Mouse (Mus musculus) spleen, postnatal 10 days (tissue): Measurements from ENCODE around the gene Emb.
"Not testable (repeated sequence)": the region's sequence is repeated elsewhere in the genome, so short reads cannot be mapped to it uniquely, and the experiment has no call there.

Experiments
- DNase-seq, 2 experiments: peaks; one replicate each; pipeline ENCODE4 v3.0.0; 2021 to 2022; ENCODE audit warnings: low spot score in 2 of 2

Gene Emb

GRCm38 (mm10) chr13:117208236-117208635, at the start of gene Emb:
Gene Emb (plus strand): TSS chr13:117208536.
- DNase-seq: no peak

DNA sequence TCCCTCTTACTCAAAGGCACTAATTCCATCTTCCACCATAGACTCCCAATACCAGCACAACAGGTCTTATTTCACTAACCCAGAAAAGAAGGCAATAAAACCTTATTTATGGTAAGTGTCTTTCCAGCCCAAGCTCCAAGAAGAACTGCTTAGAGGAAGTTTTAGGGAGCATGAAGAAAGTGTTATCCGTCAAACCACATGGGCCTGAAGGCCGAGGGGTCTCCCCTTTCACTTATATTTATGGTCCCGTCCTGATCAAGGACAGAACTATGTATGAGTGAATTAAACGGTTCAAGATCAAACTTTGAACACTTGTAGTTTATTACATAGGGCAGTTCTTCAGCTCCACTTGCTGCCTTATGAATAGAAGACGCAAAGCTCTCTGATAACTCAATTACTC, 44.4 kb upstream of the Emb start:
- DNase-seq: no peak

GRCm38 (mm10) chr13:117165071-117165470, 43.3 kb upstream of the Emb start:
- no peak for DNase-seq

GRCm38 (mm10) chr13:117180912-117181311, 27.4 kb upstream of the Emb start:
- not testable (repeated sequence) for DNase-seq

DNA sequence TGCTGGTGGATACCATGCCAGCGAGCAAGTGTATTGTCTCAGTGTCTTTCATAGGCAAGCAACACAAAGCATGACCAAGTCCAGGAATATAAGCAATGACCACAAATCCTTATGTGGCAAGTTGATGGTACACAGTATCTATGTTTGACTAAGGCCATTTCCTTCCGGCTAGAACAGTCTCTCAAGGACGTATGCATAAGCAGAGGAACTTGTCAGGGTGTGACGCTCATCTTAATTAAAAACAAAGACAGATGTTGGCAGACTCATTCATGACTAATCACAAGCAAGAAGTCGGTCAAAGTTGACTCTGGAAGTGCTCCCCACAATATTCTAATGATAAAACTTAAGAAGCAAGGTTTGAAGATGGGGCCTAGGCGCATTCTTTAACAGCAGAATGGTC, 25.0 kb upstream of the Emb start:
- DNase-seq: no peak

DNA sequence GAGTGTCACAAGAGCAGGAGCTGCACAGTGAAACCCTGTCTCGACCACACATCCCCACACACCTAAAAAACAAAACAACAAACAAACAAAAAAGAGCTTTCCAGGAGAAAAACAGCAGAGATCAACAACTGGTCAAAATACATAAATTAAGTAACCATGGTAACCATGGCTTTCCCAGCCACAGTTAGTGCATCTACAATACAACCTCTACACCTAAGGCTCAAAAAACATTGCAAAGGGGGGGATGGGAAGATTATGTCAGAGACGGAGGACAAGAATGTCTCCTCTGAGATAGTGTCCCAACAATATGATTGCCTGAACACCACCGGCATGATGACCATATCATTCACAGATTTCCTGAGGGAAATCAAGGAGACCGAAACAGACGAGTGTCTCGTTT, 23.0 kb upstream of the Emb start:
- no peak for DNase-seq

DNA sequence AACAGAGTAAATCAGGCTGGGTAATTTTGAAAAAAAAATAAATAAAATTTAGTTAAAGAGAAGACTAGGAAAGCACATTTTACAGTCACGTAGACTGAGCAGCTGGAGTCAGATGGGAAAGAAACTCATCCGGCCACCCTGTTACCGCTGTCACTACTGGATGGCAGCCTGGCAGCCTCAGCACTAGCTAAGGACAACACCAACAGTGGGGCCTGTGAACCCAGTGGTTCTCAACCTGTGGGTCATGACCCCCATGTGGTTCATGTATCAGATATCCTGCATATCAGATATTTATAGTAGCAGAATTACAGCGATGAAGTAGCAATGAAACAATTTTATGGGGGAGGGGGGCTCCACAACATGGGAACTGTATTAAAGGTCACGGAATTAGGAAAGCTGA, 16.2 kb upstream of the Emb start:
- DNase-seq: no peak

DNA sequence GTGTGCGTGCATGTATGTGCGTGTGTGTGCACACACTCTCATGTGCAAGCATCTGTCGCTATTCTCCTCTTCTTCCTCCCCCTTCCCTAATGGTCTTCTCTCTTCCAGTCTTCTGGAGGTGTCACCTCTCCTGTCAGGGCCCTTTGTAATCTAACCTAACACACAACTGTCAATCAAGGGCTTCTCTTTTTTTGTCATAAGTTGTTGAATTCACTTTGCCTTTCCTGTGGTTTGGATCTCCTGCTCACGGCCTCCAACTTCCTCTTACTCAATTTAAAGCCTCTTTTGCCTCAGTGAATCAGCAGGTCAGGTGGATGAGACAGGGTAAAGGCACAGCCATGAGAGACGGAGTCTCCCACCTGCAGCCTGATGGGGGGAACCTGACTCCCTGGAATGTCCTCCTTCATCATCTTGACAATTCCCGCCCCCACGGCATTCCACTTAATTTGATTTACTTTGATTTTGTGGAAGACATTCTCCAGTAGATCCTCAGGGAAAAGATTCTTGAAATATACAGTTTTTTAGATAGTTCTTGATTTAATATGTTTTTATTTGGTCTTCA, 14.8 kb upstream of the Emb start:
- DNase-seq: no peak

- DNase-seq: no peak
These were observed 12.5 kb upstream of the Emb start for GRCm38 (mm10) chr13:117195569-117196495.

GRCm38 (mm10) chr13:117197666-117198065, 10.7 kb upstream of the Emb start:
- DNase-seq: no peak

DNA sequence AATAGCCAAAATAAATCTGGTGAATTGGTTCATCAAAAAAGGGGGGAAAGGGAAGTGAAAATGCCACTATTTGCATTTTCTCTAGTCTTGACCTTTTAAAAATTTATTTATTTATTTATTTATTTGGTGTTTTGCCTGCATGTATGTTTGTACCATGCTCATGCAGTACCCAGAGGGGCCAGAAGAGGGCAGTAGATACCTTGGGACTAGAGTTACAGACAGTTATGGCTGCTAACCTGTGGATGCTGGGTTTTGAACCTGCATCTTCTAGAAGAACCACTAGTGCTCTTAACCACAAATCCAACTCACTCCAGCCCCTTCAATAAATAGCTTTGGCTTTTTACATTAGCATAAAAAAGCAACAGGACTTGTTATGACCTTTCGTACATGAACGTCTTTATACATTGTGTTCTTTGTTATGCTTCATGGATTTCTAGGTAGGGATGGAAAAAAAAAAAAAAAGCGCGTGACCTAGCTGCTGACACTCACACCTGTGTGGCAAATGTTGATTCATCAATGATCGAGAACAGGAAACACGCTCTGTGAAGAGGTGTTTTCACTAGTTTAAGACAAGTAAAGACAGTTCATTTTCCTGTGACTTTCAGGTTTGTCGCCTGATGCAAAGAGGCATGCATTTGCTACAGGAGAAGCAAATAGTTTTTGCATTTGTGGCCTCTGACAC, 9.8 kb upstream of the Emb start:
- DNase-seq: peak; percentile 66 to 88

GRCm38 (mm10) chr13:117202755-117203471, 5.4 kb upstream of the Emb start:
- DNase-seq: peak in 1 of 2 experiments; percentile 39

- DNase-seq: no peak
These were observed 3.7 kb upstream of the Emb start for GRCm38 (mm10) chr13:117204685-117205084.

- DNase-seq: no peak
These were observed 2.3 kb upstream of the Emb start for GRCm38 (mm10) chr13:117206066-117206465.

DNA sequence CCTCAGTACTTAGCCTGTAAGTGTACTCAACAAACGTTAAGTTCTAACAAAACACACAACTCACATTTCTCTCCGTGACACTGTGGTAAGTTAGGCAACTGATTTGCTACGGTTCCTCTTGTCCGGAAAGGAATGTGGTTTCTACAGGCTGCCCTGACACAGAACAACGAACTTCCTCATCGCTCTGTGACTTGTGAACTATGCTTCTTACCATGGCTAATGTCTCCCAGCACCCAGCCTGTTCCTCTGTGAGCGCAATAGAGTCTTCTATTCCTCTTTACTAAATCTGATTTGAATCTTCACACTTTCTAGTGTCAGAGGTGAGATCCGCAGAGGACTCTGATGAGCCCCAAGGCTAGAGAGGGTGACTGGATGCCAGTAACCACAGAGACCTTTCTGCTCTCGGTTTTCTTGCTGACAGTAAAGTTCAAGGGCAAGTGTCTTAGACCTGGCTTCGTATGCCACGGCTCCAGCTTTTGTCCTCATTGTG, 3.1 kb downstream of the Emb start:
- peak in 1 of 2 experiments; percentile 28 for DNase-seq

GRCm38 (mm10) chr13:117215481-117215880, 7.1 kb downstream of the Emb start:
- no peak for DNase-seq

DNA sequence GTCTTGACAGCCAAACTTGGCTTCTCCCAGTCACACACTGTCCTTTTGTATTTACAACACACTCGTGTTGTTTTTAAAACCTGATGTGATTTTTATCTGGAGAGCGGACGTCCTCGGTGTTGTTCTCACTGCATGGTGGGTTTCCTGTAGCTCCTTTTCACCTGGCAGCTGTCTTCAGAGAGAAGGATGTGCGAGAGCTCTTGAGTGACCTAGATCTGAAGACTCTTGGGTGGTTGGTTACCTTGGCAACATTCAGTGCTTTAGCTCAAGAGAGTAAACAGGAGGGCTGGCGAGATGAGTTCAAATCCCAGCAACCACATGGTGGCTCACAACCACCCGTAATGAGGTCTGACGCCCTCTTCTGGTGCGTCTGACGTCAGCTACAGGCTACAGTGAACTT, 7.8 kb downstream of the Emb start:
- DNase-seq: no peak

- DNase-seq: no peak
These were observed 8.5 kb downstream of the Emb start for GRCm38 (mm10) chr13:117216752-117217363.

- DNase-seq: no peak
These were observed 9.3 kb downstream of the Emb start for GRCm38 (mm10) chr13:117217621-117218020.

DNA sequence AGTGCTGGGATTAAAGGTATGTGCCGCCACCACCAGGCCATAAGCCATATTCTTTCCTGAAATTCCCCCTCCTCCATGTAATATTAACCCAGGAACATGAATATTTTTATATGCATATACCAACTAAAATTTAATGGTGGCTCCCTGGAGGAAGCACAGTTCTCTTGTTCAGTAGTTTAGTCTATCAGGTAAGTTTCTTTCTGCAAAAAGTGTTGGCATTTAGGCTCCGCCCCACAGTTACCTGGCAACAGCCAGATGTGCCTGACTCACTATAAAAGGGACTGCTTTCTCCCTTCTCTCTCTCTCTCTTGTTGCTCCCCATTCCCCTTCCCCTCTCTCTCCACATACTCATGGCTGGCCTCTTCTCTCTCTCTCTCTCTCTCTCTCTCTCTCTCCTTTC, 9.8 kb downstream of the Emb start:
- peak in 1 of 2 experiments; percentile 53 for DNase-seq

GRCm38 (mm10) chr13:117219871-117220500, 11.7 kb downstream of the Emb start:
- DNase-seq: no peak
